Mouse (Mus musculus): ENCODE results near the gene Bst2. TPM values are rescaled to one million over a fixed set of nuclear protein-coding genes. Genes with fewer than 3 reads are reported as not detected.

Gene Bst2
- total RNA-seq, 2 experiments from 2014 or later = 12.8 to 13.8 TPM

Other genes starting within 250 kb of the Bst2 start
- 100 to 1,000 TPM in 1 of 2 experiments, 10 to 100 TPM in 1; 99.4 to 106 TPM for gene Use1, start 170.6 kb downstream of the Bst2 start, total RNA-seq (2021)
- 1 to 10 TPM; 7.9 to 9.9 TPM for gene Ocel1, start 166.2 kb downstream of the Bst2 start, total RNA-seq (2021)
- gene Nr2f6, start 155.5 kb downstream of the Bst2 start, total RNA-seq (2021) = 10 to 100 TPM; 64.9 to 66.4 TPM
- gene Ushbp1, start 141.7 kb downstream of the Bst2 start, total RNA-seq (2021) = 10 to 100 TPM; 27.2 to 27.9 TPM
- 10 to 100 TPM; 69.4 to 70.7 TPM for gene Babam1, start 140.6 kb downstream of the Bst2 start, total RNA-seq (2021)
- 1 to 10 TPM; 9.8 TPM for gene Ankle1, start 131.4 kb downstream of the Bst2 start, total RNA-seq (2021)
- gene Abhd8, start 73.8 kb downstream of the Bst2 start, total RNA-seq (2021) = 10 to 100 TPM; 37.7 to 39.3 TPM
- gene Mrpl34, start 72.5 kb downstream of the Bst2 start, total RNA-seq (2021) = 100 to 1,000 TPM in 1 of 2 experiments, 10 to 100 TPM in 1; 96.0 to 107 TPM
- 10 to 100 TPM; 42.0 to 46.2 TPM for gene Dda1, start 68.3 kb downstream of the Bst2 start, total RNA-seq (2021)
- 10 to 100 TPM; 13.5 to 15.4 TPM for gene Ano8, start 51.5 kb downstream of the Bst2 start, total RNA-seq (2021)
- 10 to 100 TPM; 17.8 to 20.1 TPM for gene Gtpbp3, start 49.4 kb downstream of the Bst2 start, total RNA-seq (2021)
- 10 to 100 TPM; 35.8 to 43.2 TPM for gene Plvap, start 25.7 kb downstream of the Bst2 start, total RNA-seq (2021)
- under 1 TPM; 0.14 to 0.29 TPM for gene Ccdc194, start 11.7 kb downstream of the Bst2 start, total RNA-seq (2021)
- 10 to 100 TPM; 31.6 to 32.4 TPM for gene Mvb12a, start 5.5 kb upstream of the Bst2 start, total RNA-seq (2021)
- gene Tmem221, start 21.4 kb upstream of the Bst2 start, total RNA-seq (2021) = not detected
- gene Nxnl1, start 29.1 kb upstream of the Bst2 start, total RNA-seq (2021) = not detected
- 10 to 100 TPM; 77.0 to 80.3 TPM for gene Slc27a1, start 31.4 kb upstream of the Bst2 start, total RNA-seq (2021)
- 10 to 100 TPM; 92.0 to 95.5 TPM for gene Pgls, start 54.7 kb upstream of the Bst2 start, total RNA-seq (2021)
- 1 to 10 TPM; 1.3 to 2.3 TPM for gene Fam129c, start 60.2 kb upstream of the Bst2 start, total RNA-seq (2021)
- gene Colgalt1, start 73.5 kb upstream of the Bst2 start, total RNA-seq (2021) = 10 to 100 TPM; 48.0 to 50.3 TPM
- gene Unc13a, start 134.3 kb upstream of the Bst2 start, total RNA-seq (2021) = 1 to 10 TPM; 1.3 to 1.4 TPM
- 10 to 100 TPM; 15.8 TPM for gene Jak3, start 138.8 kb upstream of the Bst2 start, total RNA-seq (2021)
- gene Insl3, start 151.8 kb upstream of the Bst2 start, total RNA-seq (2021) = 1 to 10 TPM; 6.6 to 6.9 TPM
- 1 to 10 TPM; 7.5 to 7.6 TPM for gene B3gnt3, start 164.3 kb upstream of the Bst2 start, total RNA-seq (2021)
- gene Fcho1, start 188.3 kb upstream of the Bst2 start, total RNA-seq (2021) = 1 to 10 TPM; 1.6 to 2.4 TPM